Comparison of ENCODE assay signal across 19 mouse cellular contexts in the genomic region with DNA sequence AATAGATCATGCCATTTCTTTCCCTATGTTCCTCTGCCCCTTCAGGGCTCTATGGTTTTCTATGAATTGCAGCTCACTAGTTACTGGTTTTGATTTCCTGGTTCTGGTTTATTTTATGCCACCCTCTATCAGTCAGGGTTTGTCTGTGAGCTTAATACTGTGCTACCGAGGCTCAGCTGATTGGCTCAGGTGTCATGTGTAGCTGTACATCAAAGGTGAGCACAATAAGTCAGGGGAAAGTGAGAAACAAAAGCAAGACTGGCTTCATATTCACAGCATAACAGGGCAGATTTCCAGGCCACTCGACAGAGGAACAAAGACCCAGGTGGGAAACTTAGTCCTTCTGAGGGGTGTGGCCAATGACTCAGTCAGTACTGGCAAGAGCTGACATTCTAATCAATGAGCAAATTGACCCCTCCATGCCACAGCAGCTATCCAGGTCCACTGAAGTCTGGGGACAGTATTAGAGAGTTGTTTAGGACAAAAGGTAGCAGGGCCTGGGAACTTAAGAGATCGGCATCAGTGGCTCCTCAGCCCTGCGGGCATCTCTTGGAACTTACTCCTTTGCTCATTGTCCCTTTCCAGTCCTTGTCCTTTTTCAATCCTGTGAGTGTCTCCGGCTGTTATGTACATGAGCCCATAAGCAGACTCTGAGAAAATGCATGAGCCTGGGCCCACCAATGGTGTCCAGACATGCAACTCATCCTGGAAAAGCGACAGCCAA.
DNase-seq lines count a peak whose midpoint lies in the region; ATAC-seq and TF ChIP-seq lines count a peak whose summit lies in the region.
"Had no signal": no experiment of that assay in that cellular context is flagged by ENCODE, and none has a peak within 500 bp of the region (broad histone marks: within the 10 kb centered on the region; RNA-seq: fewer than 3 reads in every experiment).

No protein-coding gene starts in this region.

- no peaks in the 10 kb centered on the region for H3K9me3 ChIP-seq in intestine, embryonic 14.5 days (ENCODE audit: control insufficient read depth, low read length)
- H3K9me3 ChIP-seq in intestine, postnatal 0 days (ENCODE audit: control insufficient read depth) = no peaks in the 10 kb centered on the region
- H3K9me3 ChIP-seq: embryonic facial prominence, embryonic 13.5 days; forebrain, embryonic 13.5 days; forebrain, embryonic 15.5 days had no signal

- ATAC-seq in intestine, embryonic 14.5 days (replicated peaks; ENCODE audit: low FRiP score, low TSS enrichment, low read depth) = no peak
- no peak for ATAC-seq in intestine, postnatal 0 days
- no peak for ATAC-seq in megakaryocyte-erythroid progenitor cell, adult 5-6 weeks (replicated peaks; ENCODE audit: low FRiP score, low TSS enrichment, poor library complexity, severe bottlenecking)
- ATAC-seq: activated CD4-positive, CD25-positive, alpha-beta regulatory T cell, adult 4 months; forebrain, embryonic 13.5 days; forebrain, embryonic 15.5 days; forebrain, postnatal 0 days; Patski had no signal

- H3K9ac ChIP-seq in intestine, embryonic 14.5 days (ENCODE audit: low read length) = no peak overlapping the region
- H3K9ac ChIP-seq in intestine, postnatal 0 days (ENCODE audit: low read depth, low read length) = no peak overlapping the region
- H3K9ac ChIP-seq: embryonic facial prominence, embryonic 13.5 days; forebrain, embryonic 13.5 days; forebrain, embryonic 15.5 days; forebrain, postnatal 0 days had no signal

- no peaks in the 10 kb centered on the region for H3K4me1 ChIP-seq in intestine, embryonic 14.5 days (replicated peaks; ENCODE audit: control insufficient read depth, insufficient read depth, low read length)
- no peaks in the 10 kb centered on the region for H3K4me1 ChIP-seq in intestine, postnatal 0 days (replicated peaks; ENCODE audit: control insufficient read depth, insufficient read depth, low read length)
- H3K4me1 ChIP-seq: embryonic facial prominence, embryonic 13.5 days; forebrain, embryonic 13.5 days; forebrain, embryonic 15.5 days had no signal

- WGBS in intestine, embryonic 14.5 days = 86% methylated on average over 6 of the region's 6 CpGs
- WGBS in intestine, postnatal 0 days = 81% methylated on average over 6 of the region's 6 CpGs

- no peak overlapping the region for H3K4me3 ChIP-seq in intestine, embryonic 14.5 days (ENCODE audit: low read depth, low read length)
- no peak overlapping the region for H3K4me3 ChIP-seq in intestine, postnatal 0 days (ENCODE audit: low read depth, low read length)
- H3K4me3 ChIP-seq: embryonic facial prominence, embryonic 13.5 days; forebrain, embryonic 13.5 days; forebrain, embryonic 15.5 days had no signal

- H3K27ac ChIP-seq in intestine, embryonic 14.5 days (ENCODE audit: low read depth) = no peak overlapping the region
- H3K27ac ChIP-seq in intestine, postnatal 0 days (ENCODE audit: low read depth, low read length) = no peak overlapping the region
- H3K27ac ChIP-seq: embryonic facial prominence, embryonic 13.5 days; forebrain, embryonic 13.5 days; forebrain, embryonic 15.5 days had no signal

- no peaks in the 10 kb centered on the region for H3K36me3 ChIP-seq in intestine, embryonic 14.5 days (ENCODE audit: control insufficient read depth, insufficient read depth, low read length)
- H3K36me3 ChIP-seq in intestine, postnatal 0 days (ENCODE audit: control insufficient read depth, insufficient read depth) = no peaks in the 10 kb centered on the region
- H3K36me3 ChIP-seq: embryonic facial prominence, embryonic 13.5 days; forebrain, embryonic 15.5 days had no signal

- TF ChIP-seq CTCF in intestine, postnatal 0 days (IDR thresholded peaks at IDR 0.05; ENCODE audit: low read depth) = no peak

- peak; percentile 80 for DNase-seq in heart, adult 11 months
- no peak for DNase-seq in heart, postnatal 10 days
- peak; percentile 43 for DNase-seq in intestine, embryonic 14.5 days (ENCODE audit: low spot score)
- DNase-seq: adrenal gland, adult 8-10 months; adrenal gland, postnatal 14 days; adrenal gland, postnatal 36 days; cerebellum, adult 11-12 months; cerebellum, adult 2 months; cerebellum, adult 9-10 months; cerebellum, postnatal 10 days; cerebellum, postnatal 25 days; forebrain, postnatal 0 days had no signal

- no peak overlapping the region for H3K4me2 ChIP-seq in intestine, embryonic 14.5 days (ENCODE audit: low read length)
- no peak overlapping the region for H3K4me2 ChIP-seq in intestine, postnatal 0 days (replicated peaks; ENCODE audit: low read depth)
- H3K4me2 ChIP-seq: embryonic facial prominence, embryonic 13.5 days; forebrain, embryonic 13.5 days; forebrain, embryonic 15.5 days had no signal

- intact Hi-C loops in heart, postnatal 10 days (cut with DNase I) = no loop called here

- H3K27me3 ChIP-seq in intestine, embryonic 14.5 days (replicated peaks; ENCODE audit: control insufficient read depth, insufficient read depth, low read length) = no peaks in the 10 kb centered on the region
- H3K27me3 ChIP-seq in intestine, postnatal 0 days (replicated peaks; ENCODE audit: control insufficient read depth, insufficient read depth, low read length) = no peaks in the 10 kb centered on the region
- H3K27me3 ChIP-seq: embryonic facial prominence, embryonic 13.5 days; forebrain, embryonic 13.5 days; forebrain, embryonic 15.5 days; Patski had no signal

Comparison
In these comparisons a context has a peak if more than half of its experiments do, and no peak if none do; other contexts are left out.
1. DNase-seq: peak in heart, adult 11 months (single experiment) and intestine, embryonic 14.5 days (single experiment); none in heart, postnatal 10 days (0 of 2).